Mouse (Mus musculus) testis, adult 2 months (tissue): ENCODE data around the gene Yipf3. TPM values are rescaled to one million over a fixed set of nuclear protein-coding genes. Genes with fewer than 3 reads are reported as not detected.

ENCODE experiments used
- H3K27ac ChIP-seq: fragments of 200-500 bp; 2 replicates; pipeline ENCODE4 v1.5.1; 2012; ENCODE audit warnings: low read depth, low read length; ENCODE audit not compliant: control insufficient read depth, insufficient read depth
- H3K27me3 ChIP-seq: fragments of 200-500 bp; 2 replicates; pipeline ENCODE4 v1.6.1; 2012; ENCODE audit warnings: mild to moderate bottlenecking, low read length, moderate library complexity; ENCODE audit not compliant: control insufficient read depth, insufficient read depth
- H3K36me3 ChIP-seq: fragments of 200-500 bp; 2 replicates; pipeline ENCODE4 v1.6.1; 2012; ENCODE audit warnings: mild to moderate bottlenecking, low read length; ENCODE audit not compliant: control insufficient read depth, insufficient read depth
- H3K4me1 ChIP-seq: fragments of 200-500 bp; 2 replicates; pipeline ENCODE4 v1.6.1; 2012; ENCODE audit warnings: low read length; ENCODE audit not compliant: control insufficient read depth, insufficient read depth
- H3K4me3 ChIP-seq: fragments of 200-500 bp; 2 replicates; pipeline ENCODE4 v1.5.1; 2012; ENCODE audit warnings: low read depth, mild to moderate bottlenecking, low read length, moderate library complexity, mixed read lengths; ENCODE audit not compliant: control insufficient read depth
- CTCF ChIP-seq: fragments of 200-500 bp; IDR thresholded peaks from 2 replicates; pipeline ENCODE4 v1.5.1; 2012; ENCODE audit warnings: low read depth, mild to moderate bottlenecking, inconsistent platforms, low read length, moderate library complexity; ENCODE audit not compliant: control insufficient read depth, insufficient read depth, insufficient replicate concordance
- POLR2A ChIP-seq: fragments of 200-500 bp; IDR thresholded peaks from 2 replicates; pipeline ENCODE4 v1.6.1; 2012; ENCODE audit warnings: low read depth, mild to moderate bottlenecking, inconsistent platforms, low read length, moderate library complexity; ENCODE audit not compliant: control insufficient read depth
- polyA plus RNA-seq: library from polyadenylated mRNA; depleted of rRNA; stranded (reverse); fragments of >200 nt; gene quantifications from 2 replicates; pipeline ENCODE4 v1.2.3, GENCODE M21; 2012

Yipf3 gene
- polyA plus RNA-seq, 1 experiment, result 75.4 TPM

- no peaks in the 10 kb centered on the region for H3K27me3 ChIP-seq
- no peaks in the 10 kb centered on the region for H3K4me1 ChIP-seq
- no peak for TF ChIP-seq CTCF
- TF ChIP-seq POLR2A, result no peak
- H3K4me3 ChIP-seq, result no peak overlapping the region
- no peaks in the 10 kb centered on the region for H3K36me3 ChIP-seq
- H3K27ac ChIP-seq, result no peak overlapping the region
These were observed 27.2 kb downstream of the Yipf3 start for GRCm38 (mm10) chr17:46275034-46275433.

- Histone ChIP-seq H3K4me1 (no peaks in the 10 kb centered on the region), H3K36me3 (no peaks in the 10 kb centered on the region)
These were observed 27.6 kb downstream of the Yipf3 start for GRCm38 (mm10) chr17:46275506-46275905.

GRCm38 (mm10) chr17:46277586-46277985, 29.7 kb downstream of the Yipf3 start:
- Histone ChIP-seq H3K27me3 (no peaks in the 10 kb centered on the region), H3K36me3 (no peaks in the 10 kb centered on the region), H3K27ac (no peak overlapping the region), H3K4me3 (no peak overlapping the region), H3K4me1 (peaks cover 5% of the 10 kb centered on the region)
- no peak for TF ChIP-seq CTCF
- TF ChIP-seq POLR2A, result no peak

More at GRCm38 (mm10) chr17:46275506-46275905, 27.6 kb downstream of the Yipf3 start:
- no peak for TF ChIP-seq POLR2A
- no peak for TF ChIP-seq CTCF
- no peaks in the 10 kb centered on the region for H3K27me3 ChIP-seq
- H3K27ac ChIP-seq, result no peak overlapping the region
- no peak overlapping the region for H3K4me3 ChIP-seq

- no peaks in the 10 kb centered on the region for H3K27me3 ChIP-seq
These were observed 30.3 kb downstream of the Yipf3 start for GRCm38 (mm10) chr17:46278011-46278765.

GRCm38 (mm10) chr17:46282483-46283123, 34.7 kb downstream of the Yipf3 start, which contains the start of gene Tjap1:
Gene Tjap1, minus strand, starts transcription at chr17:46283026.
- no peaks in the 10 kb centered on the region for H3K36me3 ChIP-seq
- TF ChIP-seq CTCF, result no peak
- TF ChIP-seq POLR2A, result peak; percentile 54
- H3K4me1 ChIP-seq, result peaks cover 13% of the 10 kb centered on the region
- H3K27me3 ChIP-seq, result no peaks in the 10 kb centered on the region
- peak within 1 kb of the TSS; percentile 99 for H3K4me3 ChIP-seq
- H3K27ac ChIP-seq, result peak within 1 kb of the TSS; percentile 94

More at GRCm38 (mm10) chr17:46278011-46278765, 30.3 kb downstream of the Yipf3 start:
- no peak overlapping the region for H3K4me3 ChIP-seq
- TF ChIP-seq POLR2A, result no peak
- no peak for TF ChIP-seq CTCF
- peaks cover 5% of the 10 kb centered on the region for H3K4me1 ChIP-seq
- no peaks in the 10 kb centered on the region for H3K36me3 ChIP-seq
- no peak overlapping the region for H3K27ac ChIP-seq

- peaks cover 13% of the 10 kb centered on the region for H3K4me1 ChIP-seq
- H3K27ac ChIP-seq, result peak overlapping the region; percentile 88
- no peaks in the 10 kb centered on the region for H3K27me3 ChIP-seq
These were observed 35.3 kb downstream of the Yipf3 start for GRCm38 (mm10) chr17:46283140-46283539.

GRCm38 (mm10) chr17:46283911-46284310, 36.0 kb downstream of the Yipf3 start:
- peak overlapping the region; percentile 76 for H3K4me3 ChIP-seq
- H3K27me3 ChIP-seq, result no peaks in the 10 kb centered on the region
- no peak overlapping the region for H3K27ac ChIP-seq
- peaks cover 13% of the 10 kb centered on the region for H3K4me1 ChIP-seq
- TF ChIP-seq CTCF (no peak), POLR2A (no peak)
- H3K36me3 ChIP-seq, result no peaks in the 10 kb centered on the region

More at GRCm38 (mm10) chr17:46283140-46283539, 35.3 kb downstream of the Yipf3 start:
- H3K4me3 ChIP-seq, result peak overlapping the region; percentile 83
- H3K36me3 ChIP-seq, result no peaks in the 10 kb centered on the region
- TF ChIP-seq CTCF, result no peak
- no peak; the same call in 1 of the 2 replicates for TF ChIP-seq POLR2A
